Mouse (Mus musculus): ENCODE data around the gene Grin2d. TPM values are rescaled to one million over a fixed set of nuclear protein-coding genes. Genes with fewer than 3 reads are reported as not detected.
"Not testable (repeated sequence)": the region's sequence is repeated elsewhere in the genome, so short reads cannot be mapped to it uniquely, and the experiment has no call there.

Grin2d gene
- 0.56 and 1.5 TPM in 2 replicates for polyA plus RNA-seq (2015; fragmentation: Nextera tagmentation; extraction: Ambion mirVana)

GRCm38 (mm10) chr7:45878278-45878677, at the start of gene Grin2d:
TSS of gene Grin2d (minus strand) at chr7:45878378.
- not testable (repeated sequence) for H3K9me3 ChIP-seq (ENCODE audit: control insufficient read depth, low read length); H3K27me3 ChIP-seq (replicated peaks; ENCODE audit: control insufficient read depth, insufficient read depth, low read length); H3K4me3 ChIP-seq (replicated peaks; ENCODE audit: low read length); H3K4me2 ChIP-seq (ENCODE audit: low read length); H3K9ac ChIP-seq (replicated peaks; ENCODE audit: low read depth, low read length); ATAC-seq; H3K27ac ChIP-seq (ENCODE audit: low read length)
- Histone ChIP-seq H3K36me3 (ENCODE audit: control insufficient read depth, insufficient read depth) (peaks cover 33% of the 10 kb centered on the region), H3K4me1 (replicated peaks; ENCODE audit: control insufficient read depth, insufficient read depth, low read length) (peaks cover 18% of the 10 kb centered on the region)
- 100% methylated on average over 1 of the region's 1 CpGs for WGBS

GRCm38 (mm10) chr7:45924429-45924816, 46.2 kb upstream of the Grin2d start:
- H3K4me3 ChIP-seq (replicated peaks; ENCODE audit: low read length) = peak overlapping the region; percentile 10
- 12% methylated on average over 14 of the region's 14 CpGs for WGBS
- H3K27ac ChIP-seq (ENCODE audit: low read length) = no peak overlapping the region
- H3K27me3 ChIP-seq (replicated peaks; ENCODE audit: control insufficient read depth, insufficient read depth, low read length) = 0 out of 2 replicates have a peak, but pooled peaks cover 2% of the 10 kb centered on the region
- peak overlapping the region; percentile 74 for H3K4me2 ChIP-seq (ENCODE audit: low read length)
- H3K9me3 ChIP-seq (ENCODE audit: control insufficient read depth, low read length) = no peaks in the 10 kb centered on the region
- no peaks in the 10 kb centered on the region for H3K36me3 ChIP-seq (ENCODE audit: control insufficient read depth, insufficient read depth)
- no peak for ATAC-seq
- no peak overlapping the region; the same call in 1 of the 2 replicates for H3K9ac ChIP-seq (replicated peaks; ENCODE audit: low read depth, low read length)
- peaks cover 10% of the 10 kb centered on the region for H3K4me1 ChIP-seq (replicated peaks; ENCODE audit: control insufficient read depth, insufficient read depth, low read length)

- H3K36me3 ChIP-seq (ENCODE audit: control insufficient read depth, insufficient read depth) = no peaks in the 10 kb centered on the region
- 7% methylated on average over 24 of the region's 24 CpGs for WGBS
- peak within 1 kb of the TSS; percentile 74 for H3K4me2 ChIP-seq (ENCODE audit: low read length)
- peak within 1 kb of the TSS; percentile 56 for H3K9ac ChIP-seq (replicated peaks; ENCODE audit: low read depth, low read length)
- no peaks in the 10 kb centered on the region for H3K9me3 ChIP-seq (ENCODE audit: control insufficient read depth, low read length)
- H3K27ac ChIP-seq (ENCODE audit: low read length) = peak within 1 kb of the TSS; percentile 86
- peak; percentile 6; the same call in 1 of the 2 replicates for ATAC-seq
- H3K4me3 ChIP-seq (replicated peaks; ENCODE audit: low read length) = peak within 1 kb of the TSS; percentile 54
- peaks cover 10% of the 10 kb centered on the region for H3K4me1 ChIP-seq (replicated peaks; ENCODE audit: control insufficient read depth, insufficient read depth, low read length)
- 0 out of 2 replicates have a peak, but pooled peaks cover 2% of the 10 kb centered on the region for H3K27me3 ChIP-seq (replicated peaks; ENCODE audit: control insufficient read depth, insufficient read depth, low read length)
Measured at GRCm38 (mm10) chr7:45923762-45924428, 45.7 kb upstream of the Grin2d start, which contains the start of gene Ccdc114. TSS of gene Ccdc114 (plus strand) at chr7:45924072.

- ATAC-seq = peak; percentile 90
- Histone ChIP-seq H3K4me2 (ENCODE audit: low read length) (peak overlapping the region; percentile 74), H3K36me3 (ENCODE audit: control insufficient read depth, insufficient read depth) (no peaks in the 10 kb centered on the region), H3K9me3 (ENCODE audit: control insufficient read depth, low read length) (no peaks in the 10 kb centered on the region), H3K4me1 (replicated peaks; ENCODE audit: control insufficient read depth, insufficient read depth, low read length) (peaks cover 10% of the 10 kb centered on the region), H3K27me3 (replicated peaks; ENCODE audit: control insufficient read depth, insufficient read depth, low read length) (0 out of 2 replicates have a peak, but pooled peaks cover 2% of the 10 kb centered on the region), H3K27ac (ENCODE audit: low read length) (peak overlapping the region; percentile 86), H3K4me3 (replicated peaks; ENCODE audit: low read length) (peak overlapping the region; percentile 54), H3K9ac (replicated peaks; ENCODE audit: low read depth, low read length) (peak overlapping the region; percentile 56)
- WGBS = 1% methylated on average over 37 of the region's 37 CpGs
Measured at GRCm38 (mm10) chr7:45922928-45923761, 45.0 kb upstream of the Grin2d start.

GRCm38 (mm10) chr7:45921950-45922600, 43.9 kb upstream of the Grin2d start:
- 89% methylated on average over 12 of the region's 12 CpGs for WGBS
- Histone ChIP-seq H3K4me2 (ENCODE audit: low read length) (peak overlapping the region; percentile 74), H3K27me3 (replicated peaks; ENCODE audit: control insufficient read depth, insufficient read depth, low read length) (no peaks in the 10 kb centered on the region), H3K9ac (replicated peaks; ENCODE audit: low read depth, low read length) (peak overlapping the region; percentile 56; the same call in 1 of the 2 replicates), H3K4me1 (replicated peaks; ENCODE audit: control insufficient read depth, insufficient read depth, low read length) (peaks cover 18% of the 10 kb centered on the region), H3K9me3 (ENCODE audit: control insufficient read depth, low read length) (no peaks in the 10 kb centered on the region), H3K4me3 (replicated peaks; ENCODE audit: low read length) (no peak overlapping the region), H3K36me3 (ENCODE audit: control insufficient read depth, insufficient read depth) (no peaks in the 10 kb centered on the region), H3K27ac (ENCODE audit: low read length) (peak overlapping the region; percentile 86; the same call in 1 of the 2 replicates)
- no peak for ATAC-seq

GRCm38 (mm10) chr7:45921242-45921621, 43.1 kb upstream of the Grin2d start, which contains the start of gene Emp3:
TSS of gene Emp3 (minus strand) at chr7:45921404.
- no peaks in the 10 kb centered on the region for H3K27me3 ChIP-seq (replicated peaks; ENCODE audit: control insufficient read depth, insufficient read depth, low read length)
- H3K36me3 ChIP-seq (ENCODE audit: control insufficient read depth, insufficient read depth) = no peaks in the 10 kb centered on the region
- no peak for ATAC-seq
- H3K4me1 ChIP-seq (replicated peaks; ENCODE audit: control insufficient read depth, insufficient read depth, low read length) = peaks cover 26% of the 10 kb centered on the region
- H3K4me2 ChIP-seq (ENCODE audit: low read length) = no peak within 1 kb of the TSS
- 42% methylated on average over 9 of the region's 9 CpGs for WGBS
- H3K9me3 ChIP-seq (ENCODE audit: control insufficient read depth, low read length) = no peaks in the 10 kb centered on the region
- no peak within 1 kb of the TSS for H3K4me3 ChIP-seq (replicated peaks; ENCODE audit: low read length)
- H3K9ac ChIP-seq (replicated peaks; ENCODE audit: low read depth, low read length) = no peak within 1 kb of the TSS
- H3K27ac ChIP-seq (ENCODE audit: low read length) = no peak within 1 kb of the TSS

- peaks cover 31% of the 10 kb centered on the region for H3K4me1 ChIP-seq (replicated peaks; ENCODE audit: control insufficient read depth, insufficient read depth, low read length)
- 57% methylated on average over 9 of the region's 9 CpGs for WGBS
- no peak overlapping the region for H3K4me2 ChIP-seq (ENCODE audit: low read length)
- no peak overlapping the region for H3K27ac ChIP-seq (ENCODE audit: low read length)
- H3K27me3 ChIP-seq (replicated peaks; ENCODE audit: control insufficient read depth, insufficient read depth, low read length) = no peaks in the 10 kb centered on the region
- no peak overlapping the region for H3K9ac ChIP-seq (replicated peaks; ENCODE audit: low read depth, low read length)
- H3K9me3 ChIP-seq (ENCODE audit: control insufficient read depth, low read length) = no peaks in the 10 kb centered on the region
- no peak for ATAC-seq
- no peaks in the 10 kb centered on the region for H3K36me3 ChIP-seq (ENCODE audit: control insufficient read depth, insufficient read depth)
- H3K4me3 ChIP-seq (replicated peaks; ENCODE audit: low read length) = no peak overlapping the region
Measured at GRCm38 (mm10) chr7:45920583-45921241, 42.5 kb upstream of the Grin2d start.

GRCm38 (mm10) chr7:45919761-45920160, 41.6 kb upstream of the Grin2d start:
- Histone ChIP-seq H3K4me2 (ENCODE audit: low read length) (no peak overlapping the region), H3K9ac (replicated peaks; ENCODE audit: low read depth, low read length) (no peak overlapping the region), H3K27me3 (replicated peaks; ENCODE audit: control insufficient read depth, insufficient read depth, low read length) (no peaks in the 10 kb centered on the region), H3K36me3 (ENCODE audit: control insufficient read depth, insufficient read depth) (no peaks in the 10 kb centered on the region), H3K27ac (ENCODE audit: low read length) (no peak overlapping the region), H3K9me3 (ENCODE audit: control insufficient read depth, low read length) (no peaks in the 10 kb centered on the region), H3K4me3 (replicated peaks; ENCODE audit: low read length) (no peak overlapping the region), H3K4me1 (replicated peaks; ENCODE audit: control insufficient read depth, insufficient read depth, low read length) (peaks cover 32% of the 10 kb centered on the region)
- WGBS = 84% methylated on average over 4 of the region's 4 CpGs
- no peak for ATAC-seq
